Mouse (Mus musculus): ENCODE data around the gene Dpy19l3.

GRCm38 (mm10) chr7:35708101-35708500 lies 46.2 kb downstream of the Dpy19l3 start:
- TF ChIP-seq CTCF (IDR thresholded peaks at IDR 0.05; ENCODE audit: low read depth, low read length) (no peak), POLR2A (IDR thresholded peaks at IDR 0.05; ENCODE audit: borderline replicate concordance, low read depth, low read length) (no peak)

All from bone marrow macrophage, adult 2 months (primary cell).